Mouse (Mus musculus): ENCODE results near the gene Lcn8. TPM values are rescaled to one million over a fixed set of nuclear protein-coding genes. Genes with fewer than 3 reads are reported as not detected.

Gene Lcn8
- polyA plus RNA-seq, 1 experiment: not detected

- Histone ChIP-seq H3K27me3 (ENCODE audit: control insufficient read depth, insufficient read depth, insufficient read length) (peaks cover 12% of the 10 kb centered on the region), H3ac (ENCODE audit: control insufficient read depth, insufficient read length) (no peak overlapping the region), H3K4me3 (no peak overlapping the region), H3K79me2 (ENCODE audit: control insufficient read depth, insufficient read depth) (no peaks in the 10 kb centered on the region), H3K36me3 (ENCODE audit: control insufficient read depth, insufficient read depth) (no peaks in the 10 kb centered on the region), H3K4me2 (ENCODE audit: low read depth) (peak overlapping the region; percentile 68)
- TF ChIP-seq TCF12 (IDR thresholded peaks at IDR 0.05; ENCODE audit: insufficient read depth, poor library complexity, severe bottlenecking): no peak
- no peak for TF ChIP-seq CEBPB (IDR thresholded peaks at IDR 0.05; ENCODE audit: insufficient read depth, poor library complexity, severe bottlenecking)
- no peak for TF ChIP-seq POLR2A (IDR thresholded peaks at IDR 0.05; ENCODE audit: insufficient read length, low read depth)
- no peak for TF ChIP-seq USF1 (IDR thresholded peaks at IDR 0.05; ENCODE audit: low read depth)
- TF ChIP-seq REST (IDR thresholded peaks at IDR 0.05; ENCODE audit: insufficient read depth, insufficient read length): no peak
- no peak for TF ChIP-seq SRF (IDR thresholded peaks at IDR 0.05; ENCODE audit: control insufficient read depth, insufficient read length, low read depth)
- TF ChIP-seq MYOG (IDR thresholded peaks at IDR 0.05; ENCODE audit: control insufficient read depth in 1 of 3, insufficient read depth in 1 of 3, insufficient read length in 2 of 3, low read depth in 2 of 3): no peak
- no peak for TF ChIP-seq E2F4 (IDR thresholded peaks at IDR 0.05; ENCODE audit: insufficient read depth)
- no peak for TF ChIP-seq MYOD1 (IDR thresholded peaks at IDR 0.05; ENCODE audit: control insufficient read depth in 1 of 3, insufficient read length in 2 of 3, low read depth in 2 of 3)
- TF ChIP-seq TCF3 (IDR thresholded peaks at IDR 0.05; ENCODE audit: insufficient read length, low read depth): no peak
- TF ChIP-seq POLR2AphosphoS2 (IDR thresholded peaks at IDR 0.05; ENCODE audit: insufficient read length, low read depth): no peak
- TF ChIP-seq MAX (IDR thresholded peaks at IDR 0.05; ENCODE audit: low read depth): no peak
These were observed 7.4 kb downstream of the Lcn8 start for GRCm38 (mm10) chr2:25660279-25660678.

GRCm38 (mm10) chr2:25661245-25661970 is 8.5 kb downstream of the Lcn8 start:
- no peaks in the 10 kb centered on the region for H3K36me3 ChIP-seq (ENCODE audit: control insufficient read depth, insufficient read depth)
- H3ac ChIP-seq (ENCODE audit: control insufficient read depth, insufficient read length): no peak overlapping the region
- H3K4me2 ChIP-seq (ENCODE audit: low read depth): peak overlapping the region; percentile 68
- TF ChIP-seq MYOD1 (IDR thresholded peaks at IDR 0.05; ENCODE audit: control insufficient read depth in 1 of 3, insufficient read length in 2 of 3, low read depth in 2 of 3) (peak; percentile 1 to 86 (median 66)), CEBPB (IDR thresholded peaks at IDR 0.05; ENCODE audit: insufficient read depth, poor library complexity, severe bottlenecking) (no peak), MYOG (IDR thresholded peaks at IDR 0.05; ENCODE audit: control insufficient read depth in 1 of 3, insufficient read depth in 1 of 3, insufficient read length in 2 of 3, low read depth in 2 of 3) (peak; percentile 14 to 69 (median 19))
- no peaks in the 10 kb centered on the region for H3K79me2 ChIP-seq (ENCODE audit: control insufficient read depth, insufficient read depth)
- peaks cover 2% of the 10 kb centered on the region for H3K27me3 ChIP-seq (ENCODE audit: control insufficient read depth, insufficient read depth, insufficient read length)
- no peak overlapping the region for H3K4me3 ChIP-seq

- H3K27me3 ChIP-seq (ENCODE audit: control insufficient read depth, insufficient read depth, insufficient read length): peaks cover 7% of the 10 kb centered on the region
- no peaks in the 10 kb centered on the region for H3K79me2 ChIP-seq (ENCODE audit: control insufficient read depth, insufficient read depth)
- no peaks in the 10 kb centered on the region for H3K36me3 ChIP-seq (ENCODE audit: control insufficient read depth, insufficient read depth)
- no peak overlapping the region for H3K4me3 ChIP-seq
- no peak overlapping the region for H3K4me2 ChIP-seq (ENCODE audit: low read depth)
- no peak overlapping the region for H3ac ChIP-seq (ENCODE audit: control insufficient read depth, insufficient read length)
- no peak for TF ChIP-seq MAX (IDR thresholded peaks at IDR 0.05; ENCODE audit: low read depth)
- no peak for TF ChIP-seq MYOD1 (IDR thresholded peaks at IDR 0.05; ENCODE audit: control insufficient read depth in 1 of 3, insufficient read length in 2 of 3, low read depth in 2 of 3)
- TF ChIP-seq TCF3 (IDR thresholded peaks at IDR 0.05; ENCODE audit: insufficient read length, low read depth): no peak
- no peak for TF ChIP-seq TCF12 (IDR thresholded peaks at IDR 0.05; ENCODE audit: insufficient read depth, poor library complexity, severe bottlenecking)
- TF ChIP-seq POLR2AphosphoS2 (IDR thresholded peaks at IDR 0.05; ENCODE audit: insufficient read length, low read depth): no peak
- TF ChIP-seq POLR2A (IDR thresholded peaks at IDR 0.05; ENCODE audit: insufficient read length, low read depth): no peak
- TF ChIP-seq REST (IDR thresholded peaks at IDR 0.05; ENCODE audit: insufficient read depth, insufficient read length): no peak
- no peak for TF ChIP-seq CEBPB (IDR thresholded peaks at IDR 0.05; ENCODE audit: insufficient read depth, poor library complexity, severe bottlenecking)
- TF ChIP-seq USF1 (IDR thresholded peaks at IDR 0.05; ENCODE audit: low read depth): no peak
- TF ChIP-seq E2F4 (IDR thresholded peaks at IDR 0.05; ENCODE audit: insufficient read depth): no peak
- no peak for TF ChIP-seq SRF (IDR thresholded peaks at IDR 0.05; ENCODE audit: control insufficient read depth, insufficient read length, low read depth)
- no peak for TF ChIP-seq MYOG (IDR thresholded peaks at IDR 0.05; ENCODE audit: control insufficient read depth in 1 of 3, insufficient read depth in 1 of 3, insufficient read length in 2 of 3, low read depth in 2 of 3)
These were observed 10.6 kb downstream of the Lcn8 start for GRCm38 (mm10) chr2:25663511-25663910.

- H3ac ChIP-seq (ENCODE audit: control insufficient read depth, insufficient read length): no peak overlapping the region
- peaks cover 7% of the 10 kb centered on the region for H3K27me3 ChIP-seq (ENCODE audit: control insufficient read depth, insufficient read depth, insufficient read length)
- H3K4me2 ChIP-seq (ENCODE audit: low read depth): no peak overlapping the region
- H3K36me3 ChIP-seq (ENCODE audit: control insufficient read depth, insufficient read depth): no peaks in the 10 kb centered on the region
- TF ChIP-seq MYOG (IDR thresholded peaks at IDR 0.05; ENCODE audit: control insufficient read depth in 1 of 3, insufficient read depth in 1 of 3, insufficient read length in 2 of 3, low read depth in 2 of 3) (no peak), USF1 (IDR thresholded peaks at IDR 0.05; ENCODE audit: low read depth) (no peak), E2F4 (IDR thresholded peaks at IDR 0.05; ENCODE audit: insufficient read depth) (no peak), SRF (IDR thresholded peaks at IDR 0.05; ENCODE audit: control insufficient read depth, insufficient read length, low read depth) (no peak), MAX (IDR thresholded peaks at IDR 0.05; ENCODE audit: low read depth) (no peak), POLR2A (IDR thresholded peaks at IDR 0.05; ENCODE audit: insufficient read length, low read depth) (no peak), TCF3 (IDR thresholded peaks at IDR 0.05; ENCODE audit: insufficient read length, low read depth) (no peak), REST (IDR thresholded peaks at IDR 0.05; ENCODE audit: insufficient read depth, insufficient read length) (no peak), CEBPB (IDR thresholded peaks at IDR 0.05; ENCODE audit: insufficient read depth, poor library complexity, severe bottlenecking) (no peak), TCF12 (IDR thresholded peaks at IDR 0.05; ENCODE audit: insufficient read depth, poor library complexity, severe bottlenecking) (no peak), MYOD1 (IDR thresholded peaks at IDR 0.05; ENCODE audit: control insufficient read depth in 1 of 3, insufficient read length in 2 of 3, low read depth in 2 of 3) (no peak), POLR2AphosphoS2 (IDR thresholded peaks at IDR 0.05; ENCODE audit: insufficient read length, low read depth) (no peak)
- H3K4me3 ChIP-seq: no peak overlapping the region
- no peaks in the 10 kb centered on the region for H3K79me2 ChIP-seq (ENCODE audit: control insufficient read depth, insufficient read depth)
These were observed 11.2 kb downstream of the Lcn8 start for GRCm38 (mm10) chr2:25664125-25664524.
